Mouse (Mus musculus): ENCODE data around the gene Abhd14a.

GRCm38 (mm10) chr9:106473081-106473752 is 25.7 kb upstream of the Abhd14a start:
- TF ChIP-seq CTCF (IDR thresholded peaks at IDR 0.05; ENCODE audit: insufficient read depth, low read length) (no peak), POLR2A (IDR thresholded peaks at IDR 0.05; ENCODE audit: borderline replicate concordance, extremely low read depth, low read depth, low read length) (no peak)
